Mouse (Mus musculus): ENCODE results near the gene Oip5.

Gene Oip5

DNA sequence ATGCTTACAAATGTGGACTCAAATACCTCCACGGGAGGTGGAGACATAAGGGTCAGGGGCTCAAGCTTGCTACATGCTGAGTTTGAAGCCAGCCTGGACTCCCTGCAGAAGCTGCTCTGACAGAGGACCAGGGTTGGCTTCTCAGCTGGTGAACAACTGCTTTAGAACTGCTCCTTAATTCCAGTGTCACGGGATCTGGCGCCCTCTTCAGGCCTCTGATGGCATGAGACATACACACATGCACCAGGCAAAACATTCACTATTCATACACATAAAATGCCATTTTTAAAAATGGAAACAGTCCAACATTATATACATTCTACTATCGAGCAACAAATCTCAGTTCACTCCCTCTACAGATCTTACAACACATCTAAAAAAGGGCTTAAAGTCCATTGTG, 30.9 kb downstream of the Oip5 start:
- DNase-seq (ENCODE audit: low spot score) = peak; percentile 80

DNA sequence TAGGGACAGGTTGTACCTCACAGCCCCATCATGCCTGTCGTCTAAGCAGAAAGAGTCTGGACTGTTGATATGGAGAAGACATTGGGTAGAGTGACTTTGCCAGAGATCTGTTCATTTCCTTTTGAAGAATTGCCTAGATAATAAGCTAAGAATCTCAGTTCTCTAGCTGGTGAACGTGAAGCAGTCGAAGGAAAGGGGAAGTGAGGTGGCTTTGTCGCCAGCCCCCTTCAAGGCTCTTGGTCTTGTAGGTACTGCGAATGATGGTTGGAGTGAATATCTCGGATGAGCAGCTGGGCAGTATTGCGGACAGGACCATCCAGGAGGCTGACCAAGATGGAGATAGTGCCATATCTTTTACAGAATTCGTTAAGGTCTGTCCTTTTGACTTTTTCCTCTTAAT, 34.0 kb downstream of the Oip5 start:
- DNase-seq (ENCODE audit: low spot score) = no peak

DNA sequence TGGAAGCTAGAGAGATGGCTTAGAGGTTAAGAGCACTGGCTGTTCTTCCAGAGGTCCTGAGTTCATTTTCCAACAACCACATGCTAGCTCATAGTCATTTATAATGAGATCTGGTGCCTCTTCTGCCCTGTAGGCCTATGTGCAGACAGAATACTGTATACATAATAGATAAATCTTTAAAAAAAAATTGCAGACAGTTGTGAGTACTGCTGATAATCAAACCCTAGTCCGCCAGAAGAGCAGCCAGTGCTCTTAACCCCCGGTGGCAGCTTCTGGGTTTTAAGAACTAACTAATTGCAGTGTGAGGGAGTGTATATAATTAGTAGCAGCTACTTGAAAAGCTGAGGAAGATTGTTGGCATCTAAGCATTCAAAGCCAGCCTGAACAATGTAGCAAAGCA, 34.8 kb downstream of the Oip5 start:
- DNase-seq (ENCODE audit: low spot score) = no peak

DNA sequence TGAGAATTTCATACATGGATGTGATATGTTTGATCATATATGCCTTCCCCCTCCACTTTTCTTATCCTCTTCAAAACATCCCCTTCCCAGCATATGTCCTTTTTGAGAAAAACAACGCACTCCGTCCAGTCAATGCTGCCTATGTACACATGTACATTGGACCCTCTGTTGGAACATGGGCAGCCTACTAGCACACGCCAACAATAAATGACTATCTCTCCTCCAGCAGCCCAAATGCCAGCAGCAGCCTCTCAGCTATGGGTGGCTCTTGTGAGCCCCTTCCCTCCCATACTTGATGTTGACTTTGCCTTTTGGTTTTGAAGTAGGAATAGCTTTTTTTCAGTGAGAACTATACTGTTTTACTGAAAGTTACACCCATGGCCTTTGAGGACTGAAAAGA, 36.7 kb downstream of the Oip5 start:
- DNase-seq (ENCODE audit: low spot score) = no peak

DNA sequence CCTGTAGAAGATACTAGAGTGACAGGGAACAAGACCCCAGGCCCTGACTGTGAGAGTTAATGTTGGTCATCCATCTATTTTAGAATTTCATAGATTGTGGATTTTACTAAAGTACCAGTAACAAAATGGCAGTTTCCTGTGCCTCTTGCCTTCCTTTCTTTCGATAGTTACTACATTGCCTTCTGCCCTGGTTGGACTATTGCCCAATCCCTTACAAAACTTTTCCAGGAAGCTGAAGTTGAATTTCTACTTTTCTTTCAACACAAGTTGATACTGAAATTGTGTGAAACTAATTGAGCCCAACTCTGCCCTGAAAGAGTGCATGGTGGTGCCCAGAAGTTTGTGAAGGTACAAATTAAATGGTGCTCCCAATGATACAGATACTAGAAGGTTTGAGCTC, 45.8 kb downstream of the Oip5 start:
- DNase-seq (ENCODE audit: low spot score) = no peak

DNA sequence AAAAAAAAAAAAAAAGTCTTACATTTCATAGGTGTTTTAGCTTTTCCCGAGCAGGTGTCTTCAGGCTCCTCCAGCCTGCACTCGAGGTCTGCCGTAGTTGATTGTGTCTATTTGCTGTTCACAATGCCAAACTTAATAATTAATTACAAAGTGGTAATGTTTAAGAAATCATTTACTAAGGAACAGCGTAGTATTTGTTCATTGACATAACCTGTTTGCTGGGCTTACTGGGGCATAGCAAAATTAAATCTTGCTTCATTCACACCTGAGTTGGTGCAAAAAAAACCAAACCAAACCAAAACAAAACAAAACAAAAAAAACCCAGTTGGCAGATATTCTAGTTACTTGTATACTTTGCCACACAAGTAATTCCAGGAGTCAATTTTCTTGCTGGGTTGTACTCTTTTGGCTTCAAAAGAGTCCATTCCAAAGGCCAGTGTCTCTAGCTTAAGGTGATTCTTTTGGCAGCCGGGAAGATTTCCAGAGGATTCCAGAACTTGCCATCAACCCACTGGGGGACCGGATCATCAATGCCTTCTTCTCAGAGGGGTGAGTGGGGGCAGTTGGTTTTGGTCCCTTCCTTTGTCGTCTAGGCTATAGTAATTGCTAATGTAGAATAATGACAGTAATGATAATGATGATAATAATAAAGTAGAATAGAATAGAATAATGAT, 52.0 kb downstream of the Oip5 start:
- DNase-seq (ENCODE audit: low spot score) = no peak

DNA sequence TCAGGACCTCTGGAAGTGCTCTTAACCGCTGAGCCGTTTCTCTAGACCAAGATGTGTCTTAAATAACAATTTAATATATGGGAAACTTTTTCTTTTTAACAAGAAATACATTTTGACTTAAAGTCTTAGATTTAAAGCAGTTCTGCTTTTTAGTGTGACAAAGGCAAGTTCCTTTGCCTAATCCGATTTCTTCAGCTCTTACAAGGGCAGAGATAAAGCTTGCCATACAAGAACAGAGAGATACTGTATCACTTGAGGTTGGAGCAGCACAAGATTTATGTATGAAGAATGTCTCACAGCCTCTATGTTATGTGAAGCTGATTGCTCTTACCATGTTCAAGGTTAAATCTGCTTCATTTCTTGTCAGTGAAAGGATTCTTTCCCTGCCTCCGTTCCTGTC, 53.0 kb downstream of the Oip5 start:
- no peak for DNase-seq (ENCODE audit: low spot score)

DNA sequence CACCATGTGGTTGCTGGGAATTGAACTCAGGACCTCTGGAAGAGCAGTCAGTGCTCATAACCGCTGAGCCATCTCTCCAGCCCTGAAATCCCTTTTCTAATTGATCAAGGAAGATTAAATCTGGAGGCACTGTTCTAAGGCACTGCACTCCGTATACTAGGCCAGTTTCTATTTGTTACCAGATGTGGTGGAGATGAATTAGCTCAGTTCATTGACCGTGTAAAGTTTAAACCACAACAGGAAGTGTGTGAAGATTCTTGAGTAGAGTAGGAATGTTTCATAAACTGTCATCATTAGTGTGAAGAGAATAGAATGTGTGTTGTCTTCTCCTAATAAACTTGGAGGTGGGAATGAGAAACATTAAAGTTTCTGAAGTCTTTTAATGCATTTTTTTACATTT, 56.5 kb downstream of the Oip5 start:
- DNase-seq (ENCODE audit: low spot score) = no peak
